Mouse (Mus musculus) megakaryocyte, embryonic 14.5 days (primary cell): Measurements from ENCODE around the gene Cox4i2.

Experiments used
- FLI1 ChIP-seq: IDR thresholded peaks from 2 replicates; pipeline ENCODE4 v1.6.1; 2012; ENCODE audit warnings: low read length, inconsistent platforms, mixed read lengths
- GATA1 ChIP-seq: IDR thresholded peaks from 3 replicates; pipeline ENCODE4 v1.6.1; 2012; ENCODE audit warnings: mixed read lengths, low read length, inconsistent platforms, borderline replicate concordance

- TF ChIP-seq GATA1 = no peak
- TF ChIP-seq FLI1 = no peak
Observed at GRCm38 (mm10) chr2:152785446-152786350, 31.7 kb downstream of the Cox4i2 start.
